Mouse (Mus musculus): Measurements from ENCODE around the gene Zfp935. TPM values are rescaled to one million over a fixed set of nuclear protein-coding genes. Genes with fewer than 3 reads are reported as not detected.
A peak's percentile ranks its signal among the peaks of the same experiment; 100 is the strongest.
"Not testable (repeated sequence)": the region's sequence is repeated elsewhere in the genome, so short reads cannot be mapped to it uniquely, and the experiment has no call there.

Gene Zfp935
- polyA plus RNA-seq (2015; fragmentation: Nextera tagmentation; extraction: Ambion mirVana) = 0.42 TPM in 1 of 2 replicates, not detected in the other

DNA sequence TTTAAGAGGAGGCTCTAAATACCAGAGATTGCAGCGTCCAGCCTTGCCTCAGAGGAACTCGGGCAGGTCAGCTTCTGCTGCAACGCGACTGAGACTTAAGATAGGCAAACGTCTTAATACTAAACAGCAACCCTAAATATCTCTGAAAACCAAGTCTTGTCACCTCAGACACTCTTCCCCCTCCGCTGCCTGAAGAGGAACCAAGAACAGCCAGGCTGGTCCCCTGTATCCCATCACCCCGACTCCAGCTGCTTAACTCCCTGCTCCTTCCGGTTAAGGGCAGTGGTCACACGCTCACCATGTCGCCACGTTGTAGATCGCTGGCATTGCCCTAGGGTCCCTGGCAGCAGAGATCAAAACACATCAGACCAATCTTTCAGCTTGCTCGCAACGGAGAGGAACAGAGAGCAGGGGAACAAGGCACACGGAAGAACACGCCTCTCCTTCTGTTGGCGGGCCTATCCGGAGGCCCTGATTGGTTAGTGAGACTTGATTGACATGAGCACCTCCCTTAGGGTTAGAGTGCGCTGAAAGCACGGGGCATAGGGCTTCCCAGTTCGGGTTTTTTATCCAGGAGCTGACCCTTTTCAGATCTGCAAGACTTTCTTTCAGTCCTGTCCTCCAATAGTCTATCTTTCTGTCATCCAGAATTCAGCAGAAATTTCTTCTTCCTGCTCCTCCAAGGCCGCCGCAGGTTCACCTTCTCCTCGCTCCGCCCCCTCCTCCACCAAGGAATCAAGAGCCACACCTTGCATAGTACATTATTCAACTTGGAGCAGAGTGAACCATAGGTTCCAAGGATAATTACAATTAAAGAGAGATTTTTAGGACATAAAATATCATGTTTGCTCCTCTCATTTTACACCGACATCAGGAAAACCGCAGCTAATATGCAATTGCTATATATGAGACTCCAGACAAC is at the start of gene Zfp935:
TSS of gene Zfp935 (minus strand) at position 323 of the 922 bp plus-strand sequence.
- peak; percentile 17 for DNase-seq (ENCODE audit: low spot score)

- DNase-seq (ENCODE audit: low spot score) = not testable (repeated sequence)
Observed at GRCm38 (mm10) chr13:62571099-62571498, 12.8 kb upstream of the Zfp935 start, which contains the start of gene Zfp934. Gene Zfp934 (minus strand): TSS chr13:62571199.

DNA sequence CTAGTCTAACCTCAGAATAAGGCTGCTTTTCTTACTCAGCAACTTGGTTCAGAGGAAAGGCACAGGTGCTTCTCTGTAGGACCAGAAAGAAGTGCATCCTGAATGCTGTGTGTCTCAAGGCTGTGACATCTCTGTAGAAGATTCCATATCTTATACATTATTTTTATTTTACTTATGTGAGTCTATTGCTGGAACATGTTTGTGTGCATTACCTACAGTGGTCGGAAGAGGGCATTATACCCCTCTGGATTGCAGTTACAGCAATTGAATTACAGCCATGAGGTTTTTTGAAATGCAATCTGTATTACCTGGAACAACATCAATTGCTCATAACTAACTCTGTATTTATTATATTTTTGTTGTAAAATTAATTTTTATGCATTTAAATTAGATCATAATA is 3.4 kb upstream of the Zfp935 start:
- DNase-seq (ENCODE audit: low spot score) = not testable (repeated sequence)

DNA sequence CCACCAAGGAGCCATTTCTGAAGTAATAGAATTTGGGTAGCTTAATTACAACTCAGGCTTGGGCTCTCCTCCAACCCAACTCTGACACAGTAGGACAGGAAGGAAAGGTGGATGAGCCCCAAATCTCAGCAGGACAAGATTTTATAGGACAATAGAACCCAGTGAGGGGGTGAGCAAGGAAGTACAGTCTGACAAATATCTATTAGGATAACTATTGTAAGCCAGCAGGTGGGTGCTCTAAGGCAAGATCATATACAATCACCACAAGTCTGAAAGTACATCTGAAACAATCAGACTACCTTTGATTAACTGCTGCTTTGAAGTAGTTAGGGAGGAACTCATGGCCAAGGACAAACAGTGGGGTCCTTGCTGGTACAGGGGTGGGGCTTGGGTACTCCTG is 28.2 kb downstream of the Zfp935 start:
- not testable (repeated sequence) for DNase-seq (ENCODE audit: low spot score)

DNA sequence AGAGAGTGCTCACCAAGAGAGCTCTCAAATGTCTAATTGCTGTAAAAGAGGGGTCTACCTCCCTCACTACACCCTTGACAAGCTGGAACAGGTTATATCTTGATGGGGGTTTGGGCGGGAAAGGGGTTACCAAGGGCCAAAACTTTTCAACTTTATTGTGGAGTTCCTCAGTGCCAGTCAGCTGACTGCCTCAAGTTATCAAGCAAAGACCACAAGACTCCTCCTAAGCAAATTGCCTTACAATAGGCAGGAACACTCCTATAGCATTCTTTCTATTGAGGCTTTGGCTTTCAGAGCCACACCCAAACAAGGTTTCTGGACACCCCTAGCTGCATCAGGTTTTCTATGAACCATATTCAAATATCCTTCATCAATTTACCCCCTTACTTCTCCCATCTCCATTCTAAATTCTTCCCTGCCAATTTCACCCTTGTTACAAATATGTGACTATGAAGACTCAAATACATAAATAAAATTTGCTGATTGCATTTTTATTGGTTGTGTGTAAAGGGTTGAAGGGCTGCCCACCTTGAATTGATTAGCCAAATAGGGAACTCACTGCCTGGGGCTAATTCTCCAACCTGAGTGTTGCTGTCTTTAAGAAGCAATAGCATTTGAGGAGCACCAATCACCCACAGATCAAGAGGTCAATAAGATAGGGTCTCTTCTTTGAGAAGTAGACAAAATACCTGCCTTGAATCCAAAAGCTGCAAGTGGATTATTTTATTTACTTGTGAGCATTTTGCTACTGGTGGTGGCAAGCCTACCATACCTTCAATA is 47.5 kb downstream of the Zfp935 start:
- DNase-seq (ENCODE audit: low spot score) = not testable (repeated sequence)

- DNase-seq (ENCODE audit: low spot score) = not testable (repeated sequence)
Observed at GRCm38 (mm10) chr13:62472661-62473060, 85.7 kb downstream of the Zfp935 start.

GRCm38 (mm10) chr13:62469947-62470346 is 88.4 kb downstream of the Zfp935 start:
- DNase-seq (ENCODE audit: low spot score) = peak; percentile 69

- DNase-seq (ENCODE audit: low spot score) = peak; percentile 92
Observed at GRCm38 (mm10) chr13:62466424-62467334, 91.6 kb downstream of the Zfp935 start, which contains the start of gene Gm49359. Gene Gm49359 (minus strand): TSS chr13:62466832.

Small RNAs within 50 kb of the gene (microRNA-seq; reads per million reads assigned to microRNA genes)
- not detected for gene Gm22256 (ENCODE audit: borderline number of aligned reads)

Other genes starting within 250 kb of the Zfp935 start
- gene Gm3604, start 175.3 kb downstream of the Zfp935 start, polyA plus RNA-seq (2015; fragmentation: Nextera tagmentation; extraction: Ambion mirVana) = 5.2 and 6.6 TPM in 2 replicates
- gene Gm49359, start 91.7 kb downstream of the Zfp935 start, polyA plus RNA-seq (2015; fragmentation: Nextera tagmentation; extraction: Ambion mirVana) = 6.8 and 8.4 TPM in 2 replicates
- 11.3 and 13.9 TPM in 2 replicates for gene Zfp934, start 12.7 kb upstream of the Zfp935 start, polyA plus RNA-seq (2015; fragmentation: Nextera tagmentation; extraction: Ambion mirVana)
- gene 6720489N17Rik, start 65.7 kb upstream of the Zfp935 start, polyA plus RNA-seq (2015; fragmentation: Nextera tagmentation; extraction: Ambion mirVana) = 5.1 and 5.3 TPM in 2 replicates
- 13.5 and 15.7 TPM in 2 replicates for gene Platr25, start 202.2 kb upstream of the Zfp935 start, polyA plus RNA-seq (2015; fragmentation: Nextera tagmentation; extraction: Ambion mirVana)
- gene Gm5141, start 227.3 kb upstream of the Zfp935 start, polyA plus RNA-seq (2015; fragmentation: Nextera tagmentation; extraction: Ambion mirVana) = 4.9 and 7.0 TPM in 2 replicates